Mouse (Mus musculus): ENCODE measurements around the gene Rps6kc1. TPM values are rescaled to one million over a fixed set of nuclear protein-coding genes. Genes with fewer than 3 reads are reported as not detected.
A peak's percentile ranks its signal among the peaks of the same experiment; 100 is the strongest.

Gene Rps6kc1
- total and polyA plus RNA-seq, 2 experiments from 2014 or later, result 7.3 to 9.7 TPM

DNA sequence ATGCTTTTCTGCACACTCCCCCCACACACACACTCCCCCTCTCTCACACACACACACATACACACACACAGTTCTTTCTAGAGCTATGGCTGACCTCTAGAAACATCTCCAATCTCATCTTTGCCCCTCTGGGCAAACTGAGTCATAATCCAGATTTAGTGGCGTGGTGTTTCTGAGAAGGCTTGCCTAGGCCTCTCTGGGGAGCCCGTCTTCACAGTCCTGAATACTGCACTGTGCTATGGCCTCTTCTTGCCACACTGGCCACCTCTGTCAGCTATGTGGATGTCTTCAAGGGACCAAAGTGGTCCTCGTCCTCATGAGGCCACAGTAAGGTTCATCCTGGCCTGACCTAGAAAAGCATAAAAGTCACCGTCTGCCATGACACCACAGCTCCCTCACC lies 247.6 kb downstream of the Rps6kc1 start:
- H3K9ac ChIP-seq (replicated peaks; ENCODE audit: low read depth, low read length), result no peak overlapping the region
- TF ChIP-seq EP300 (IDR thresholded peaks at IDR 0.05; ENCODE audit: low read depth), result no peak
- TF ChIP-seq CTCF (IDR thresholded peaks at IDR 0.05; ENCODE audit: low read depth), result no peak

DNA sequence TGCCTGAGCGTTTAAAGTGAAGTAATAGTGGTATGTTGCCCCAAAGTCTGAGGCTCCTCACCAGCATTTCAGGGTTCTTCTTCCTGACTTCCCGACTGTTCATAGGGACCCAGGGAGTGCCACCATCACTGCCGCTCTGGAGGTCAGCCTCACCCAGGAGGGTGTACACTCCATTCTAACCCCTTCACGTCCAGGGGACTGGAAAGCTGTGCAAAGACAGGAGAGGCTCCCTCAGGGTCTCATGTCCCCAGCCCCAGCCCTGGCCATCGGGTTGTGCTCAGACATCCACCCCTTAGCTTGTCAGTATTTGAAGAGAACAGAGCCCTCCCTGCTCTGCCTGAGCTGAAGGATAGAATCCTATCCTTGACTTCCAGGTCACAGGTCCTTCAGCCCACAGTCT lies 248.8 kb downstream of the Rps6kc1 start:
- H3K4me3 ChIP-seq (ENCODE audit: low read depth, low read length), result no peak overlapping the region
- H3K27ac ChIP-seq (ENCODE audit: low read depth), result no peak overlapping the region
- no peak for DNase-seq (ENCODE audit: low spot score)
- 78% methylated on average over 5 of the region's 5 CpGs for WGBS
- no peaks in the 10 kb centered on the region for H3K36me3 ChIP-seq (replicated peaks; ENCODE audit: control insufficient read depth, insufficient read depth, low read length)
- no peaks in the 10 kb centered on the region for H3K27me3 ChIP-seq (ENCODE audit: control insufficient read depth, insufficient read depth, low read length)
- no peak for TF ChIP-seq EP300 (IDR thresholded peaks at IDR 0.05; ENCODE audit: low read depth)
- TF ChIP-seq CTCF (IDR thresholded peaks at IDR 0.05; ENCODE audit: low read depth), result no peak
- no peaks in the 10 kb centered on the region for H3K9me3 ChIP-seq (replicated peaks; ENCODE audit: control insufficient read depth, low read length)
- H3K9ac ChIP-seq (replicated peaks; ENCODE audit: low read depth, low read length), result no peak overlapping the region
- H3K4me1 ChIP-seq (ENCODE audit: control insufficient read depth, insufficient read depth), result peaks cover 7% of the 10 kb centered on the region; the same call in 1 of the 2 replicates
- no peak for ATAC-seq (ENCODE audit: insufficient read depth, low read depth)
- H3K4me2 ChIP-seq (ENCODE audit: low read depth, low read length), result no peak overlapping the region

More for the DNA sequence above, 247.6 kb downstream of the Rps6kc1 start:
- ATAC-seq (ENCODE audit: insufficient read depth, low read depth) (no peak), DNase-seq (ENCODE audit: low spot score) (no peak)
- peaks cover 9% of the 10 kb centered on the region; the same call in 1 of the 2 replicates for H3K4me1 ChIP-seq (ENCODE audit: control insufficient read depth, insufficient read depth)
- H3K9me3 ChIP-seq (replicated peaks; ENCODE audit: control insufficient read depth, low read length), result no peaks in the 10 kb centered on the region
- WGBS, result 82% methylated on average over 4 of the region's 4 CpGs
- H3K36me3 ChIP-seq (replicated peaks; ENCODE audit: control insufficient read depth, insufficient read depth, low read length), result no peaks in the 10 kb centered on the region
- H3K27ac ChIP-seq (ENCODE audit: low read depth), result no peak overlapping the region
- no peak overlapping the region for H3K4me2 ChIP-seq (ENCODE audit: low read depth, low read length)
- H3K27me3 ChIP-seq (ENCODE audit: control insufficient read depth, insufficient read depth, low read length), result no peaks in the 10 kb centered on the region
- no peak overlapping the region for H3K4me3 ChIP-seq (ENCODE audit: low read depth, low read length)

DNA sequence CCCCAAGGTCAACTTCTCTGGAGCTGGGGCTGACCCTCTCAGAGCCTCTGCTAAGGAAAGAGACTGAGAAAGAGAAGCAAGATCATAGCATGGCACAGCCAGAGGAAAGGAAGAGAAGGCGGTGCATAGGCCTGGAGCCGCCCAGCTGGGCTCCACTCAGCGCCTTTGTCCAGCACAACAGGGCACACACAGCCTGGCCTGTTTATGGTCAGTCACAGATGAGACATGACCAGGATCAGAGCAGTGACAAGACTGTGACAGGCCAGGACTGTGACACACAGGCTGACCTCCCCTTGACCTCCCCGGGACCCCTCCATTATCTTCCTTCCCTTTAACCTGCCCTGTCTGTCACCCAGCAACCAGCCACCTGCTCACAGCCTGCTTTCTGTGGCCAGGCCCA lies 249.8 kb downstream of the Rps6kc1 start:
- WGBS, result 62% methylated on average over 4 of the region's 4 CpGs
- TF ChIP-seq CTCF (IDR thresholded peaks at IDR 0.05; ENCODE audit: low read depth) (no peak), EP300 (IDR thresholded peaks at IDR 0.05; ENCODE audit: low read depth) (no peak)
- Histone ChIP-seq H3K9ac (replicated peaks; ENCODE audit: low read depth, low read length) (no peak overlapping the region), H3K36me3 (replicated peaks; ENCODE audit: control insufficient read depth, insufficient read depth, low read length) (no peaks in the 10 kb centered on the region), H3K4me3 (ENCODE audit: low read depth, low read length) (no peak overlapping the region), H3K27ac (ENCODE audit: low read depth) (no peak overlapping the region), H3K4me2 (ENCODE audit: low read depth, low read length) (no peak overlapping the region), H3K4me1 (ENCODE audit: control insufficient read depth, insufficient read depth) (peaks cover 7% of the 10 kb centered on the region; the same call in 1 of the 2 replicates), H3K27me3 (ENCODE audit: control insufficient read depth, insufficient read depth, low read length) (no peaks in the 10 kb centered on the region), H3K9me3 (replicated peaks; ENCODE audit: control insufficient read depth, low read length) (no peaks in the 10 kb centered on the region)
- no peak for DNase-seq (ENCODE audit: low spot score)
- ATAC-seq (ENCODE audit: insufficient read depth, low read depth), result no peak

DNA sequence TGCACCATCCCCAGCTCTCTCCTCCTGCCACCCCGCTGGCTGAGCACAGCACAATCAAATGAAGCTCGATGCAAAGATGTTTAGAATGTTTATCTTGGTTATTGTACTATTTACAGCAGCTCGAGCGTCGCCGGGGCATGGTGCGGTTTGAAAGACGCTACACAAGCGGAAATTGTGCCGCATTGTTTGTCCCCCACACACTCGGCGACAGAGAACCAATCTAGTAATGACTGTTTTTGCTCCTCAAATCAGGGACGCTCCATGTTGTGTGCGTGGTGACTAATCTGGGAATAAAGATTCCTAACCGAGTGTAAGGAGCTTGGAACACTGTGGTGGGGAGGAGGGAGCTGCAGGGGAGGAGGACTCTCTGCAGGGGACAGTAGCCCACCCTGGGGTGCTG lies 250.3 kb downstream of the Rps6kc1 start:
- 75% methylated on average over 15 of the region's 15 CpGs for WGBS

DNA sequence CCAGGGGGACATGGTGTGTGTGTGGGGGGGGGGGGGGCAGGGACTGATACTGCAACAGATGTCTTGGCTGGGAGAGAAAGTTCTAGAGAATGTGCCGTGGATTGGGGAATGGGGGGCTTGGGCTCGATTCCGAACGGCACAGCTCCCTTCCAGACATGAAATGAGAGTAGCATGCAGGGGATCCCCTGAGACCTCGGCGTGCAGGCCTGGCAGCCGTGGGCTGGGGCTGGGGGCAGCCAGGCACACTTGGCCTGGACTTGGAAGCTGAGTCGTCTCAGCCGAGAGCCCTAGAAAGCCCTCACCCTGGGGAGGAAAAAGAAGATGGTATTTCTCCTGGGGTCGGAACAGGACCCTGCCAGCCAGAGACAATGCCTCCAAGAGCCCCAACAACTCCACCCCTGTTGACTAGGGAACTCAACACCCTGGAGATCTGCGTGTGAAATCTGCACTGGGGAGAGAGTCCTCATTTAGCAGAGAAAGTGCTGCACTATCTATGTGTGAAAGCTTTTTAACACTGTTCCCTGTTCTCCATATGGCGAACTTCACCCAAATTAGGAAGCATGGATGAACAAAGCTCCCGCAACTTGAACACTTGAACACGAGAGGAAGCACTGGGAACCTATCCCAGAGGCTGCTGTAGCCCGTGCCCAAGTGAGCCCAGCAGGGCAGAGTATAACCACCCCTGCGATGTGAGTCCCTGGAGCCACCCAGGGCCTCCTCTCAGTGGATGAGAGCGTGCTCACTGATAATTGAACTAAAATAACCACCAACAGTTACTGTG lies 251.7 kb downstream of the Rps6kc1 start:
- H3K9me3 ChIP-seq (replicated peaks; ENCODE audit: control insufficient read depth, low read length), result no peaks in the 10 kb centered on the region
- 59% methylated on average over 17 of the region's 17 CpGs for WGBS
- TF ChIP-seq CTCF (IDR thresholded peaks at IDR 0.05; ENCODE audit: low read depth), result no peak
- TF ChIP-seq EP300 (IDR thresholded peaks at IDR 0.05; ENCODE audit: low read depth), result no peak
- H3K4me2 ChIP-seq (ENCODE audit: low read depth, low read length), result no peak overlapping the region
- H3K27me3 ChIP-seq (ENCODE audit: control insufficient read depth, insufficient read depth, low read length), result no peaks in the 10 kb centered on the region
- H3K27ac ChIP-seq (ENCODE audit: low read depth), result no peak overlapping the region
- peak; percentile 68 for ATAC-seq (ENCODE audit: insufficient read depth, low read depth)
- no peaks in the 10 kb centered on the region for H3K36me3 ChIP-seq (replicated peaks; ENCODE audit: control insufficient read depth, insufficient read depth, low read length)
- H3K9ac ChIP-seq (replicated peaks; ENCODE audit: low read depth, low read length), result no peak overlapping the region
- DNase-seq (ENCODE audit: low spot score), result no peak
- peaks cover 7% of the 10 kb centered on the region; the same call in 1 of the 2 replicates for H3K4me1 ChIP-seq (ENCODE audit: control insufficient read depth, insufficient read depth)
- no peak overlapping the region for H3K4me3 ChIP-seq (ENCODE audit: low read depth, low read length)

More for the DNA sequence above, 250.3 kb downstream of the Rps6kc1 start:
- no peaks in the 10 kb centered on the region for H3K36me3 ChIP-seq (replicated peaks; ENCODE audit: control insufficient read depth, insufficient read depth, low read length)
- peaks cover 7% of the 10 kb centered on the region; the same call in 1 of the 2 replicates for H3K4me1 ChIP-seq (ENCODE audit: control insufficient read depth, insufficient read depth)
- no peak overlapping the region for H3K4me3 ChIP-seq (ENCODE audit: low read depth, low read length)
- H3K9me3 ChIP-seq (replicated peaks; ENCODE audit: control insufficient read depth, low read length), result no peaks in the 10 kb centered on the region
- H3K27me3 ChIP-seq (ENCODE audit: control insufficient read depth, insufficient read depth, low read length), result no peaks in the 10 kb centered on the region
- ATAC-seq (ENCODE audit: insufficient read depth, low read depth) (no peak), DNase-seq (ENCODE audit: low spot score) (no peak)
- H3K4me2 ChIP-seq (ENCODE audit: low read depth, low read length), result no peak overlapping the region
- TF ChIP-seq EP300 (IDR thresholded peaks at IDR 0.05; ENCODE audit: low read depth) (no peak), CTCF (IDR thresholded peaks at IDR 0.05; ENCODE audit: low read depth) (no peak)
- H3K9ac ChIP-seq (replicated peaks; ENCODE audit: low read depth, low read length), result no peak overlapping the region
- H3K27ac ChIP-seq (ENCODE audit: low read depth), result no peak overlapping the region
